10 mouse cellular contexts compared by ENCODE assay signal in the genomic region with DNA sequence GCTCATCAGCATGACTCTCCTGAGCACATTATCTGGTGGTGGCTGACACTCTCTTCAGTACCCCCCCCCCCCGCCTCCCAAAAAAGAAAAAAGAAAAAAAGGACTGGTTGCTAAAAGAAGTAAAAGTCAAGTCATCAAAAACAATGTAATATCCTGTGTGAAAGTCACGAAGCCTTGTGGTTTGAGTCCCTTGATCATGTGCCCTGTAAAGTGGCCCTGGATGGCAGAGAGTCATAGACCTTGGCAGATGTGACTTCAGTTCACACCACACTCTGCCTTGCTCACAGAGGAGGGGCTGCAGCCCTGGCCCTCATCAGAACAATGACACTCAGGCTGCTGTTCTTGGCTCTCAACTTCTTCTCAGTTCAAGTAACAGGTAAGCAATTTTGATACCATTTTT. TPM values are rescaled to one million over a fixed set of nuclear protein-coding genes. Genes with fewer than 3 reads are reported as not detected.
DNase-seq lines count a peak whose midpoint lies in the region; ATAC-seq and TF ChIP-seq lines count a peak whose summit lies in the region.
"Had no signal": no experiment of that assay in that cellular context is flagged by ENCODE, and none has a peak within 500 bp of the region (broad histone marks: within the 10 kb centered on the region; RNA-seq: fewer than 3 reads in every experiment).

No protein-coding gene starts in this region.

- ATAC-seq in lung, embryonic 14.5 days (ENCODE audit: insufficient read depth), result no peak
- no peak for ATAC-seq in lung, postnatal 0 days
- peak; percentile 89 for ATAC-seq in megakaryocyte, adult 5-6 weeks (ENCODE audit: poor library complexity, severe bottlenecking)
- no peak for ATAC-seq in midbrain, embryonic 14.5 days (ENCODE audit: low FRiP score, low TSS enrichment)

- no peak for TF ChIP-seq EP300 in lung, postnatal 0 days (IDR thresholded peaks at IDR 0.05)

- H3K9ac ChIP-seq in lung, embryonic 14.5 days, result no peak overlapping the region
- H3K9ac ChIP-seq in lung, postnatal 0 days (replicated peaks; ENCODE audit: low read depth), result no peak overlapping the region
- H3K9ac ChIP-seq in midbrain, embryonic 14.5 days (replicated peaks; ENCODE audit: low read length), result no peak overlapping the region
- H3K9ac ChIP-seq: hindbrain, embryonic 13.5 days had no signal

- 46% methylated on average over 2 of the region's 2 CpGs for WGBS in lung, embryonic 14.5 days
- WGBS in lung, postnatal 0 days, result 25% methylated on average over 1 of the region's 2 CpGs
- 80% methylated on average over 1 of the region's 2 CpGs for WGBS in midbrain, embryonic 14.5 days

- no peak for TF ChIP-seq POLR2A in bone marrow macrophage, adult 2 months (IDR thresholded peaks at IDR 0.05; ENCODE audit: borderline replicate concordance, low read depth, low read length)

- DNase-seq in lung, embryonic 14.5 days, result peak; percentile 4
- no peak for DNase-seq in lung, postnatal 0 days (ENCODE audit: low spot score)
- peak; percentile 84 for DNase-seq in thymus, postnatal 25 days
- DNase-seq in layer of hippocampus, adult 8-10 months (ENCODE audit: low spot score in 2 of 2), result no peak
- DNase-seq in midbrain, embryonic 14.5 days, result no peak
- DNase-seq: cerebellum, adult 11 months had no signal

- H3K4me1 ChIP-seq in lung, embryonic 14.5 days (ENCODE audit: insufficient read depth), result peaks cover 5% of the 10 kb centered on the region; the same call in 1 of the 2 replicates
- H3K4me1 ChIP-seq in lung, postnatal 0 days (ENCODE audit: insufficient read depth, low read depth, low read length), result no peaks in the 10 kb centered on the region
- H3K4me1 ChIP-seq in bone marrow macrophage, adult 2 months (ENCODE audit: control insufficient read depth, insufficient read depth, low read length), result peaks cover 28% of the 10 kb centered on the region
- no peaks in the 10 kb centered on the region for H3K4me1 ChIP-seq in midbrain, embryonic 14.5 days (ENCODE audit: control insufficient read depth, insufficient read depth, low read length)
- H3K4me1 ChIP-seq: hindbrain, embryonic 13.5 days had no signal

- no peak for TF ChIP-seq CTCF in lung, embryonic 14.5 days (IDR thresholded peaks at IDR 0.05; ENCODE audit: low read depth)
- TF ChIP-seq CTCF in lung, postnatal 0 days (IDR thresholded peaks at IDR 0.05), result no peak
- no peak for TF ChIP-seq CTCF in bone marrow macrophage, adult 2 months (IDR thresholded peaks at IDR 0.05; ENCODE audit: low read depth, low read length)

- no peaks in the 10 kb centered on the region for H3K9me3 ChIP-seq in lung, embryonic 14.5 days (ENCODE audit: low read depth, low read length)
- H3K9me3 ChIP-seq in lung, postnatal 0 days (ENCODE audit: low read length), result no peaks in the 10 kb centered on the region
- no peaks in the 10 kb centered on the region for H3K9me3 ChIP-seq in midbrain, embryonic 14.5 days (ENCODE audit: control insufficient read depth, low read length)
- H3K9me3 ChIP-seq: hindbrain, embryonic 13.5 days had no signal

- no peaks in the 10 kb centered on the region for H3K36me3 ChIP-seq in lung, embryonic 14.5 days (ENCODE audit: insufficient read depth)
- H3K36me3 ChIP-seq in lung, postnatal 0 days (ENCODE audit: insufficient read depth, low read length), result no peaks in the 10 kb centered on the region
- H3K36me3 ChIP-seq in midbrain, embryonic 14.5 days (ENCODE audit: control insufficient read depth, insufficient read depth, low read length), result no peaks in the 10 kb centered on the region
- H3K36me3 ChIP-seq: hindbrain, embryonic 13.5 days had no signal

- peak overlapping the region; percentile 19; the same call in 1 of the 2 replicates for H3K27ac ChIP-seq in lung, embryonic 14.5 days (ENCODE audit: low read depth)
- no peak overlapping the region for H3K27ac ChIP-seq in lung, postnatal 0 days (ENCODE audit: low read length)
- H3K27ac ChIP-seq in bone marrow macrophage, adult 2 months (ENCODE audit: insufficient read depth, low read depth, low read length), result peak overlapping the region; percentile 99
- H3K27ac ChIP-seq in midbrain, embryonic 14.5 days (replicated peaks; ENCODE audit: low read depth, low read length), result no peak overlapping the region
- H3K27ac ChIP-seq: hindbrain, embryonic 13.5 days; left cerebral cortex, adult 2 months had no signal

- H3K27me3 ChIP-seq in lung, embryonic 14.5 days (ENCODE audit: insufficient read depth, low read length), result no peaks in the 10 kb centered on the region
- no peaks in the 10 kb centered on the region for H3K27me3 ChIP-seq in lung, postnatal 0 days (replicated peaks; ENCODE audit: insufficient read depth, low read length)
- no peaks in the 10 kb centered on the region for H3K27me3 ChIP-seq in midbrain, embryonic 14.5 days (ENCODE audit: control insufficient read depth, insufficient read depth, low read length)

- no peak overlapping the region for H3K4me2 ChIP-seq in lung, embryonic 14.5 days
- no peak overlapping the region for H3K4me2 ChIP-seq in lung, postnatal 0 days (replicated peaks; ENCODE audit: low read depth, low read length)
- no peak overlapping the region for H3K4me2 ChIP-seq in midbrain, embryonic 14.5 days (ENCODE audit: low read length)
- H3K4me2 ChIP-seq: hindbrain, embryonic 13.5 days had no signal

- H3K4me3 ChIP-seq in lung, embryonic 14.5 days (ENCODE audit: low read depth, low read length), result no peak overlapping the region
- H3K4me3 ChIP-seq in lung, postnatal 0 days (ENCODE audit: low read depth, low read length), result no peak overlapping the region
- H3K4me3 ChIP-seq in bone marrow macrophage, adult 2 months (ENCODE audit: insufficient read depth, low read length), result peak overlapping the region; percentile 57
- no peak overlapping the region for H3K4me3 ChIP-seq in midbrain, embryonic 14.5 days (replicated peaks; ENCODE audit: low read depth, low read length)
- H3K4me3 ChIP-seq: hindbrain, embryonic 13.5 days; left cerebral cortex, adult 2 months had no signal

RNA-seq across cellular contexts. Expression of a gene that starts 29.6 kb away (rescaled TPM):
- polyA plus RNA-seq in lung, embryonic 14.5 days (2014; fragmentation: Nextera tagmentation; extraction: Ambion mirVana), result 0.16 TPM in 1 of 2 replicates, not detected in the other
- 0.12 and 0.19 TPM in 2 replicates for polyA plus RNA-seq in lung, postnatal 0 days (2015; fragmentation: Nextera tagmentation; extraction: Ambion mirVana)
- polyA plus RNA-seq in bone marrow macrophage, adult 2 months (2012; ENCODE audit: insufficient read depth, insufficient read length, missing spikeins), result 71.4 and 77.5 TPM in 2 replicates
- total RNA-seq in megakaryocyte, adult 5-6 weeks (2015), result 2.3 and 2.5 TPM in 2 replicates
- 2.1 and 2.3 TPM in 2 replicates for total RNA-seq in megakaryocyte, adult 5-6 weeks (2017)
- total RNA-seq in layer of hippocampus, adult 8-10 months (2022), result under 1 TPM in 3 of 4 experiments, not detected in 1; 0.27 to 0.47 (median 0.36) TPM
- 0.12 and 0.18 TPM in 2 replicates for polyA plus RNA-seq in midbrain, embryonic 14.5 days (2014; fragmentation: Nextera tagmentation; extraction: Ambion mirVana)

Comparison
In these comparisons a context has a peak if more than half of its experiments do, and no peak if none do; other contexts are left out.
1. DNase-seq: peak in lung, embryonic 14.5 days (single experiment) and thymus, postnatal 25 days (single experiment); none in lung, postnatal 0 days (single experiment), layer of hippocampus, adult 8-10 months (0 of 2) and midbrain, embryonic 14.5 days (single experiment).
2. H3K27ac ChIP-seq: peak in lung, embryonic 14.5 days (single experiment) and bone marrow macrophage, adult 2 months (single experiment); none in lung, postnatal 0 days (single experiment) and midbrain, embryonic 14.5 days (single experiment).
3. RNA of a gene that starts 29.6 kb away (polyA plus RNA-seq): 71.4 to 77.5 TPM in bone marrow macrophage, adult 2 months; 0.12 to 0.18 TPM in midbrain, embryonic 14.5 days, 0.16 TPM in lung, embryonic 14.5 days and 0.12 to 0.19 TPM in lung, postnatal 0 days; every median in the first group is over 10 times any median in the second.